Mouse (Mus musculus): Measurements from ENCODE around the gene Arhgef2. TPM values are rescaled to one million over a fixed set of nuclear protein-coding genes. Genes with fewer than 3 reads are reported as not detected.

Arhgef2 gene
- polyA plus RNA-seq, 1 experiment from 2014 or later: 116 TPM

DNA sequence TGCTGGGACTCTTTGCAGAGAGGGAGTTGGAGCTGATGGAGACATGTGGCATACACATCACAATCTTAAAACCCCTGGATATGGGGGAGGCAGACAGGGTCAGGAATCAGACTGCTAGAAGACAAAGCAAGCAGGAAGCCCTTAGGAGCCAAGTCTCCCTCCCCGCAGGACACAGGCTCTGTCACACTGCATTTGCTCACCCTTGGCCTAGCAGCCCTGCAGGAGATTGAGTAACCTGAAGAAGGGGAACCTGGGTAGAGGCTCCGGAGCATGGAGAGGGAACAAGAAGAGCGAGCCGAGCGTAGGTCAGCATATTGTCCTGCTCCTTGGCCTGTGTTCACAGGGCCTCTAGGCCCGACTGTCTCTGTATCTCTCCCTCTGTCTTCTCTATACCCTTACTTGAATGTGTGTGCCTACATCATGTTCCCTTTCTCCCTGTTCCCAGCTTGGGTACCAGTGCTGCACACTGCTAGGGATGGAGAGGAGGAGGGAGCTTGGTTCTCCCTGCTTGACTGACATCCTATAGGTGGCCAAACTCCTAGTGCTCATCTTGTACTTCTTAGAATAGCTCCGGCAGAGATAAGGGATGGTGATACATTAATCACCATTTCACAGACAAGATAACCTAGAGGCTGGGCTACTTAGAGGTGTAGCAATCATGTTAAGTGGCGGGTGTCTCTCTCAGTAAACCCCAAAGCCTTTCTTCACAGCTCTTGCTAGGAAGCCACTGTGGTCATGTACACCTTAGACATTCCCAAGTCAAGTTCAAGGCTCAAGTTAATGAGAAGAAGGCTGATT is 12.5 kb downstream of the Arhgef2 start:
- H3K4me3 ChIP-seq: peak overlapping the region; percentile 11; the same call in 1 of the 2 replicates
- DNase-seq (ENCODE audit: low spot score): no peak
- WGBS: 71% methylated on average over 8 of the region's 8 CpGs
- H3K27ac ChIP-seq (replicated peaks): 0 out of 2 replicates have a peak overlapping the region, but pooled peaks have one; percentile 40
- peaks cover 32% of the 10 kb centered on the region for H3K27me3 ChIP-seq (replicated peaks; ENCODE audit: low read depth, poor library complexity, severe bottlenecking)
- no peaks in the 10 kb centered on the region for H3K9me3 ChIP-seq
- H3K4me1 ChIP-seq: peaks cover 63% of the 10 kb centered on the region
- H3K36me3 ChIP-seq (replicated peaks): no peaks in the 10 kb centered on the region

DNA sequence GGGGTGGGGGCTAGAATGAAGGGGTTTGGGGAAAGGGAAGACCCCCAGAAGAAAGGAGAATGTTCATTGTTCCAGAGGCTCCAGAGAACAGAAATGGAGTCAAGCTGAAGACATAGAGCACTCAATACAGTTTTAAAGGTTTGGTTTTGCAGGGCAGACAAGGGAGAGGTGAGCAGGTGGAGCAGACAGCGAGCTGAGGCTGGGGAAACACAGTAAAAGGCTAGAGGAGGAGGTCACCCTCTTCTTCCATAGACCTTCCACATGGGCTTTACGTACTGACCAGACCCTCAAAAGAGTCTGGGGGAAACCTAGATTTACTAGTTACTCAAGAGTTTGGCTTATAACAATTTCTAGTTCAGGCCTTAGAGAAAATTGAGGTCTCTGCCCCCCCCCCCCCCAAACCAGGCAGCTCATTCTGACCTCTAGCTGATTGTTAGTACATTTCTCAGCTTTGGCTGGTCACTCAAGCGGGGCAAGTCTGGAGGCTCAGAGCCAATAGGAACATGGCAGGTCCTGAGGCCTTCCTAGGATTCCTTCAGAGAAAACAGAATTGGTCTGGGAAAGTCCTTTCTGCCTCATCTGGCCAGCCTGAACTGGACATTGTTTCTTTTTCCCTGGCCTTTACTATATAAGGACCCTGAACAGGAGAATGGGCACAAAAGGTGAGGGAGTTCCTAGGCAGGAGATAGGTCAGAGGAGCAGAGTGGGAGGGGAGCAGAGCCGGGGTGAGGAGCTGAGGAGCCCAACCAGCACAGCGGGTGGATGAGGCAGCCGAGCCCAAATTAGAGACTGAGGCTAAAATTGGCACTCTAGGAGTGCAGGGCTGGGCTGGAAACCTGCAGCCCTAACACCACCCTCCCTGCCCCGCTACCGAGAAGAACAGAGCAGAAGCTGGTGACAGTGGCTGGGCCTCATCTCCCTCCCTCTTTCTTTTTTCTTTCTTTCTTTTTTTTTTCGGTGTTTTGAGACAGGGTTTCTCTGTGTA is 13.6 kb downstream of the Arhgef2 start:
- peaks cover 5% of the 10 kb centered on the region for H3K36me3 ChIP-seq (replicated peaks)
- WGBS: 40% methylated on average over 9 of the region's 9 CpGs
- peak overlapping the region; percentile 23; the same call in 1 of the 2 replicates for H3K4me3 ChIP-seq
- DNase-seq (ENCODE audit: low spot score): no peak
- H3K4me1 ChIP-seq: peaks cover 75% of the 10 kb centered on the region
- H3K9me3 ChIP-seq: no peaks in the 10 kb centered on the region
- H3K27ac ChIP-seq (replicated peaks): no peak overlapping the region; the same call in 1 of the 2 replicates
- H3K27me3 ChIP-seq (replicated peaks; ENCODE audit: low read depth, poor library complexity, severe bottlenecking): peaks cover 32% of the 10 kb centered on the region

- H3K36me3 ChIP-seq (replicated peaks): peaks cover 15% of the 10 kb centered on the region
- H3K27me3 ChIP-seq (replicated peaks; ENCODE audit: low read depth, poor library complexity, severe bottlenecking): peaks cover 32% of the 10 kb centered on the region
- no peak for DNase-seq (ENCODE audit: low spot score)
- peaks cover 75% of the 10 kb centered on the region for H3K4me1 ChIP-seq
- H3K9me3 ChIP-seq: no peaks in the 10 kb centered on the region
- 12% methylated on average over 15 of the region's 15 CpGs for WGBS
- peak overlapping the region; percentile 99 for H3K27ac ChIP-seq (replicated peaks)
- peak overlapping the region; percentile 97 for H3K4me3 ChIP-seq
Measured at GRCm38 (mm10) chr3:88620146-88620991, 14.6 kb downstream of the Arhgef2 start.

- peaks cover 30% of the 10 kb centered on the region for H3K27me3 ChIP-seq (replicated peaks; ENCODE audit: low read depth, poor library complexity, severe bottlenecking)
- no peaks in the 10 kb centered on the region for H3K9me3 ChIP-seq
- peaks cover 74% of the 10 kb centered on the region for H3K4me1 ChIP-seq
- peak; percentile 87 for DNase-seq (ENCODE audit: low spot score)
- under 1% methylated on average over 64 of the region's 64 CpGs for WGBS
- peak overlapping the region; percentile 99 for H3K27ac ChIP-seq (replicated peaks)
- H3K4me3 ChIP-seq: peak overlapping the region; percentile 97
- peaks cover 22% of the 10 kb centered on the region for H3K36me3 ChIP-seq (replicated peaks)
Measured at GRCm38 (mm10) chr3:88620992-88621536, 15.3 kb downstream of the Arhgef2 start.

GRCm38 (mm10) chr3:88621537-88622112 is 15.9 kb downstream of the Arhgef2 start:
- peak overlapping the region; percentile 97 for H3K4me3 ChIP-seq
- WGBS: under 1% methylated on average over 36 of the region's 36 CpGs
- peak overlapping the region; percentile 99 for H3K27ac ChIP-seq (replicated peaks)
- H3K27me3 ChIP-seq (replicated peaks; ENCODE audit: low read depth, poor library complexity, severe bottlenecking): peaks cover 27% of the 10 kb centered on the region
- H3K36me3 ChIP-seq (replicated peaks): peaks cover 27% of the 10 kb centered on the region
- H3K4me1 ChIP-seq: peaks cover 74% of the 10 kb centered on the region
- H3K9me3 ChIP-seq: no peaks in the 10 kb centered on the region
- DNase-seq (ENCODE audit: low spot score): peak; percentile 80

- Histone ChIP-seq H3K36me3 (replicated peaks) (peaks cover 34% of the 10 kb centered on the region), H3K9me3 (no peaks in the 10 kb centered on the region), H3K4me1 (peaks cover 79% of the 10 kb centered on the region), H3K27me3 (replicated peaks; ENCODE audit: low read depth, poor library complexity, severe bottlenecking) (peaks cover 21% of the 10 kb centered on the region), H3K4me3 (peak overlapping the region; percentile 97), H3K27ac (replicated peaks) (peak overlapping the region; percentile 99)
- WGBS: under 1% methylated on average over 24 of the region's 24 CpGs
- DNase-seq (ENCODE audit: low spot score): peak; percentile 60
Measured at GRCm38 (mm10) chr3:88622113-88622940, 16.6 kb downstream of the Arhgef2 start.

DNA sequence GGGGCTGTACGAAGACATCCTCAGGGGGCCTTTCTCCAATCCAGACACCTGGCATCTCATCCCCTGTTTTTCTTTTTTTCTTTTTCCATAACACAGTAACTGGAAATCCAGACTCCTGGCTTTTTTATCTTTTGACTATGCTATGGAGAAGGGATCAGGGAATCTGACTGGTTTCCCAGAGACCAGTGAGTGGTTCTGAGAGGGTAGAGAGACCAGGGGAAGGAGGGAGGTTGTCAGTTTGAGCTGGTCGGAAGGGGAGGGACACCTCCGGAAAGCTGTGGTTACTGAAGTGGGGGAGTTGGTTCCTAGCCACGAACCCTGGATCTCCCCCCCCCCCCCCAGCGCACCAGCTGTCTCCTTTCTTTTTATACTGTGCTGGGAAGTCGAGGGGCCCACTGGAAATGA is 17.2 kb downstream of the Arhgef2 start:
- under 1% methylated on average over 6 of the region's 6 CpGs for WGBS
- Histone ChIP-seq H3K9me3 (no peaks in the 10 kb centered on the region), H3K4me3 (peak overlapping the region; percentile 97), H3K27me3 (replicated peaks; ENCODE audit: low read depth, poor library complexity, severe bottlenecking) (peaks cover 16% of the 10 kb centered on the region), H3K36me3 (replicated peaks) (peaks cover 40% of the 10 kb centered on the region), H3K27ac (replicated peaks) (peak overlapping the region; percentile 99), H3K4me1 (peaks cover 80% of the 10 kb centered on the region)
- peak; percentile 52 for DNase-seq (ENCODE audit: low spot score)

DNA sequence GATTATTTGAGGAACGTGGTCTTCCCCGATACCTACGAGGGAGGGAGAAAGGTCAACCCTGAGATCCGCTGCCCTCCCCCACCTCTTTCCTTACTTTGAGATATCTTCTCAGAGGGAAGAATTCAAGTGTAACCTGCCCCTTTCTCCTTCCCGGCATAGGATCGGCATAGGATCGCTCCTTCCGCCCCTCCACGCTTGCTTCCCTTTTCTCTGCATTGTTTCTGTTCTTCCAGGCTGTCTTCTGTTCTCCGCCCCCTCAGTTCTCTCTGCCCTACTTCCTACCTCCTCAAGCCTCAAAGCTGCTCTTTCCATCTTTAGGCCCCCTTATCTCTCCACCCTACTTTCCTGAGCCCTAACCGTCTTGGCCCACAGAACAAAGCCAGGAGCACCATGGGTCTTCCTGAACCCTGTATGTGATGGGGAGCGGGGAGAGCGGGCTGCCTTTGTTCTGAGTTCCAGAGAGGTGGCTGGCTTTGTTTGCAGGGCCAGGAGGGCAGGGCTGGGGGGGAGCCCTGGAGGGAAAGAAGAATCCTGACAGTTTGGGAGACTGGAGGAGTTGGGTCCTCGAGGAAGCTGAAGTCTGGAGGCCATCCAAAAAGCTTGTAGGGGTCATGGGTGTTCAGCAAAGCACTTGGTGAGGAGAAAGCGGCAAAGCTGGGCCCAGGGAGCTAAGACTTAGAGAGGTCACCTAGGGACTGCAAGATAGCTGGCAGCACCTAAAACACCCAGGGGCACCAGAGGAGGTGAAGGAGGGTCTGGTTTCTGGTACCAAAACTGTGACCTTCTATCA is 17.8 kb downstream of the Arhgef2 start:
- peak; percentile 53 for DNase-seq (ENCODE audit: low spot score)
- H3K4me3 ChIP-seq: peak overlapping the region; percentile 97
- H3K27ac ChIP-seq (replicated peaks): peak overlapping the region; percentile 99
- peaks cover 76% of the 10 kb centered on the region for H3K4me1 ChIP-seq
- no peaks in the 10 kb centered on the region for H3K9me3 ChIP-seq
- H3K27me3 ChIP-seq (replicated peaks; ENCODE audit: low read depth, poor library complexity, severe bottlenecking): peaks cover 10% of the 10 kb centered on the region; the same call in 1 of the 2 replicates
- WGBS: 4% methylated on average over 15 of the region's 15 CpGs
- peaks cover 46% of the 10 kb centered on the region for H3K36me3 ChIP-seq (replicated peaks)

DNA sequence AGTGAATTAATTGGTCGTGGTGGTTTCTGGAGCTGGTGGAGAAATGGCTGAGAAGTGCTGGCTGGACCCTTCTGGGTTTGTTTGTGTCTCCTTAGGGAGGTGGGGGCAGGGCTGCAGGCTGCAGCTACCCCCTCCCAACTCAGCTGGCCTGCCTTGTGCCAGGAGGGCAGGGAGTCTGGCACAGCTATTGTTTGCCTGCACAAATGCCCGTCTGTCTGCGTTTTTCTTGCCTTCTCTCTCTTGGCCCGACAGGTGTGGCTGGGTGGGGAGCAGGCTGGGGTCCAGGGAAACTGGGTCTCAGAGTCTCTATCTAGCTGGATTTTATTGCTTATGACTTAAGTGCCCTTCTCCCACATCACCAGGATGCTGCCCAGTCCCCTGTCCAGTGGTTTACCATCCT is 18.6 kb downstream of the Arhgef2 start:
- Histone ChIP-seq H3K36me3 (replicated peaks) (peaks cover 54% of the 10 kb centered on the region), H3K27me3 (replicated peaks; ENCODE audit: low read depth, poor library complexity, severe bottlenecking) (0 out of 2 replicates have a peak, but pooled peaks cover 4% of the 10 kb centered on the region), H3K4me3 (peak overlapping the region; percentile 97), H3K9me3 (no peaks in the 10 kb centered on the region), H3K27ac (replicated peaks) (peak overlapping the region; percentile 99), H3K4me1 (peaks cover 75% of the 10 kb centered on the region)
- 44% methylated on average over 4 of the region's 4 CpGs for WGBS
- DNase-seq (ENCODE audit: low spot score): no peak

- H3K27me3 ChIP-seq (replicated peaks; ENCODE audit: low read depth, poor library complexity, severe bottlenecking): no peaks in the 10 kb centered on the region
- peak overlapping the region; percentile 97 for H3K4me3 ChIP-seq
- no peaks in the 10 kb centered on the region for H3K9me3 ChIP-seq
- H3K4me1 ChIP-seq: peaks cover 74% of the 10 kb centered on the region
- H3K36me3 ChIP-seq (replicated peaks): peaks cover 60% of the 10 kb centered on the region
- H3K27ac ChIP-seq (replicated peaks): peak overlapping the region; percentile 99
- 47% methylated on average over 2 of the region's 2 CpGs for WGBS
- no peak for DNase-seq (ENCODE audit: low spot score)
Measured at GRCm38 (mm10) chr3:88624951-88625350, 19.2 kb downstream of the Arhgef2 start.
